Mouse (Mus musculus) hindbrain, embryonic 12.5 days (tissue): ENCODE data around the gene Slc39a3. TPM values are rescaled to one million over a fixed set of nuclear protein-coding genes. Genes with fewer than 3 reads are reported as not detected.
"Not testable (repeated sequence)": the region's sequence is repeated elsewhere in the genome, so short reads cannot be mapped to it uniquely, and the experiment has no call there.

Experiments used
- ATAC-seq: fragments of 200-750 bp; cut with Nextera tagmentation; 2 replicates; pipeline ENCODE4 v1.8.0; 2017; ENCODE audit warnings: moderate TSS enrichment; ENCODE audit not compliant: low FRiP score
- H3K27ac ChIP-seq: fragments of 300-500 bp; sonication (generic); 2 replicates; pipeline ENCODE4 v1.5.1; 2016; ENCODE audit warnings: mild to moderate bottlenecking
- H3K27me3 ChIP-seq: fragments of 300-500 bp; sonication (generic); 2 replicates; pipeline ENCODE4 v1.6.1; 2016; ENCODE audit warnings: mild to moderate bottlenecking
- H3K36me3 ChIP-seq: fragments of 300-500 bp; sonication (generic); 2 replicates; pipeline ENCODE4 v1.6.1; 2016; ENCODE audit warnings: mild to moderate bottlenecking
- H3K4me1 ChIP-seq: fragments of 300-500 bp; sonication (generic); 2 replicates; pipeline ENCODE4 v1.6.1; 2016
- H3K4me2 ChIP-seq: fragments of 300-500 bp; sonication (generic); replicated peaks from 2 replicates; pipeline ENCODE4 v1.6.1; 2016; ENCODE audit warnings: mild to moderate bottlenecking
- H3K4me3 ChIP-seq: fragments of 300-500 bp; sonication (generic); 2 replicates; pipeline ENCODE4 v1.5.1; 2016; ENCODE audit warnings: mild to moderate bottlenecking
- H3K9ac ChIP-seq: fragments of 300-500 bp; sonication (generic); 2 replicates; pipeline ENCODE4 v1.6.1; 2016; ENCODE audit warnings: mild to moderate bottlenecking, moderate library complexity
- H3K9me3 ChIP-seq: fragments of 300-500 bp; sonication (generic); replicated peaks from 2 replicates; pipeline ENCODE4 v1.6.1; 2016; ENCODE audit warnings: mild to moderate bottlenecking
- WGBS: fragments of 180-500 bp; shearing (Covaris S2); methylation state at CpG from one replicate; pipeline ENCODE4 v1.1.7; 2016; 5-methylcytosine and 5-hydroxymethylcytosine counted together
- polyA plus RNA-seq: library from polyadenylated mRNA; unstranded; fragments of >200 nt; fragmentation: Nextera tagmentation; extraction: Ambion mirVana; gene quantifications from 2 replicates; pipeline ENCODE4 v1.2.1, GENCODE M21; 2016

The Slc39a3 gene
- polyA plus RNA-seq, 1 experiment from 2014 or later, result 37.0 TPM

DNA sequence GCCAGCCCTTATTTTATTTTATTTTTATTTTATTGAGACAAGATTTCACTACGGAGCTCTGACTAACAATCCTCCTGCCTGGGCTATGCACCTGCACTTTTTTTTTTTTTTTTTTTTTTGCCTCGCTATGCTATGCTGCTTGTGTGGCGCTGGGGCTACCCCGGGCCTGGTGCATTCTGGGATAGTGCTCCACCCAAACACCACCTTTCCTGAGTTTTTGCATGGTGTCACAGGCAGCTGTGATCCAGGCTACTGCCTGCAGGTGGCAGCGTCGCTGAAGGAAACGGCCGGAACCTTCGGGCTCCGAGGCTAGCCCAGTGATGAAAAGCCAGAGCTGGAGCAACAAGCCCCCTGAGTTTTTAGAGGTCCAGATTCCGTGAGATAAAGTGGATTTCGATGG lies 38.4 kb downstream of the Slc39a3 start:
- no peak overlapping the region for H3K4me2 ChIP-seq
- no peak overlapping the region for H3K9ac ChIP-seq
- no peaks in the 10 kb centered on the region for H3K9me3 ChIP-seq
- 17% methylated on average over 12 of the region's 12 CpGs for WGBS
- H3K27me3 ChIP-seq, result peaks cover 14% of the 10 kb centered on the region; the same call in 1 of the 2 replicates
- H3K4me1 ChIP-seq, result peaks cover 15% of the 10 kb centered on the region
- ATAC-seq, result no peak
- H3K4me3 ChIP-seq, result no peak overlapping the region
- H3K36me3 ChIP-seq, result no peaks in the 10 kb centered on the region
- no peak overlapping the region for H3K27ac ChIP-seq

DNA sequence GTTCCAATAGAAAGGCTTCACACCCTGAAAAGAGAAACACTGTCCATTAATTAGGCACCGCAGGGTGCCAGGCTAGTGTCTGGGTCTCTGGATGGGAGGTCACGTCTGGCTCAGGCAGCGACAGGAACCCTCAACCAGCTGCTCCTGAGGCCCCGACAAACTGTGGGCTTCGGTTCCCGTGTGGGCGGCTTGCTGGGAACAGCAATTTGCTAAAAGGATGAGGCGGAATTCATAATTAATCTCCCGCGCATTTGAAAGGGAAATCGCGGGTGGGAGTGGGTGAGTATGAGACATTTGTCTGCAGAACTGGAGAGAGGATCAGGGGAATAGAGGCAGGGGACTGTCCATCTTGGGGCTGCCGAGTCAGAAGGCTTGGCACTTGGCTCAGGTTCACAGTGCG lies 39.2 kb downstream of the Slc39a3 start:
- Histone ChIP-seq H3K4me3 (no peak overlapping the region), H3K9ac (no peak overlapping the region; the same call in 1 of the 2 replicates), H3K4me1 (peaks cover 15% of the 10 kb centered on the region), H3K36me3 (no peaks in the 10 kb centered on the region), H3K27me3 (peaks cover 20% of the 10 kb centered on the region; the same call in 1 of the 2 replicates), H3K9me3 (no peaks in the 10 kb centered on the region), H3K4me2 (no peak overlapping the region), H3K27ac (no peak overlapping the region)
- 40% methylated on average over 14 of the region's 14 CpGs for WGBS
- ATAC-seq, result no peak

- no peak overlapping the region for H3K4me2 ChIP-seq
- no peaks in the 10 kb centered on the region for H3K9me3 ChIP-seq
- H3K27me3 ChIP-seq, result peaks cover 27% of the 10 kb centered on the region
- WGBS, result 85% methylated on average over 8 of the region's 8 CpGs
- ATAC-seq, result no peak
- H3K9ac ChIP-seq, result no peak overlapping the region
- no peaks in the 10 kb centered on the region for H3K36me3 ChIP-seq
- peaks cover 15% of the 10 kb centered on the region for H3K4me1 ChIP-seq
- H3K4me3 ChIP-seq, result no peak overlapping the region
- H3K27ac ChIP-seq, result no peak overlapping the region
Observed at GRCm38 (mm10) chr10:80997332-80997731, 39.9 kb downstream of the Slc39a3 start.

- Histone ChIP-seq H3K9ac (no peak overlapping the region), H3K4me3 (no peak overlapping the region), H3K27me3 (peaks cover 27% of the 10 kb centered on the region), H3K9me3 (no peaks in the 10 kb centered on the region), H3K36me3 (no peaks in the 10 kb centered on the region), H3K4me1 (peaks cover 14% of the 10 kb centered on the region), H3K27ac (no peak overlapping the region), H3K4me2 (no peak overlapping the region)
- ATAC-seq, result no peak
- 91% methylated on average over 8 of the region's 8 CpGs for WGBS
Observed at GRCm38 (mm10) chr10:80996501-80996900, 40.7 kb downstream of the Slc39a3 start.

DNA sequence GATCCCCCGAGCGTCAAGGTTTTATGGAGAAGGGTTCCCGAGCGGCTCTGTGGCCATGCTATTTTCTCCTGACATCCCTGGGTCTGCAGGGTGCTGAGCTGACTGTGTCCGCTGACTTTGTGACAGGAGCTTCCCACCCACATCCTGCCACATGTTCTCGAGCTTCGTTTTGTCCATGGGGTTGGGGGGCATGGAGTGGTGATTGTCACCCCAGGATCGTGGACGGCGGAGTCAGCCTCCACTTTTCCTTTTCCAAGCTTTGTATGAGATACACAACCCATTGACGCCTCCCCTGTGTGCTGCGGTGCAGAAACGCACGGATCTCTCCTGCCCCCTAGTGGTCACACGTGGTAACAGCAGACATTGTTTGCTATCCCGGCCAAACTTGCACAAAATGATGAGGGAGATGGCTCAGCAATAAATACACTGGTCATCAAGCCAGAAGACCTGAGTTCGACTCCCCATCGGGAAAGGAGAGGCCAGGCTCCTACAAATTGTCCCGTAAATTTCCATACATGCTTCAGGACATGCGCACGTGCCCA lies 42.1 kb downstream of the Slc39a3 start:
- Histone ChIP-seq H3K4me3 (no peak overlapping the region), H3K4me2 (no peak overlapping the region), H3K9ac (no peak overlapping the region), H3K36me3 (no peaks in the 10 kb centered on the region), H3K27me3 (peaks cover 24% of the 10 kb centered on the region), H3K27ac (no peak overlapping the region), H3K9me3 (no peaks in the 10 kb centered on the region), H3K4me1 (peaks cover 4% of the 10 kb centered on the region; the same call in 1 of the 2 replicates)
- WGBS, result 11% methylated on average over 21 of the region's 21 CpGs
- ATAC-seq, result 0 out of 2 replicates have a peak, but pooled peaks have one; percentile 27

DNA sequence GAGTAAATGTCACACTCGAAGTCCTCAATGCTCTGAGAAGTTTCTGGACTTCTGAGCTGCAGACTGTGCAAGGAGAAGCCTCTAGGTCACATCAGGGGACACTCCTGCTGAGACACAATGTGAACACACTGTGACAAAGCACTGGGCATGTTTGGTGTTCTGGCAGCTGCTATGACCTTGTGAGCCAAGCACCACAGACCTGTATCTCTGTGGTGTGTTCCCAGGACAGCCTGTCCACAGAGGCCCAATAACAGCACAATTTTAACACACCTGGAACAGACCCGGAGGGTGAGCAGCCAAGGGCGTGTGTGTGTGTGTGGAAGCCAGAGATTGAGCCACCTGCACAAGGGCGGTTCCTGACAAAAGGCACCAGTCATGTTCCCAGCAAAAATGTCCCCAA lies 42.6 kb downstream of the Slc39a3 start:
- H3K9ac ChIP-seq, result no peak overlapping the region
- H3K4me3 ChIP-seq, result no peak overlapping the region
- H3K4me1 ChIP-seq, result peaks cover 4% of the 10 kb centered on the region; the same call in 1 of the 2 replicates
- no peaks in the 10 kb centered on the region for H3K36me3 ChIP-seq
- H3K27me3 ChIP-seq, result peaks cover 24% of the 10 kb centered on the region
- no peak for ATAC-seq
- WGBS, result 65% methylated on average over 4 of the region's 4 CpGs
- H3K27ac ChIP-seq, result no peak overlapping the region
- no peak overlapping the region for H3K4me2 ChIP-seq
- no peaks in the 10 kb centered on the region for H3K9me3 ChIP-seq

GRCm38 (mm10) chr10:80993276-80993675 lies 44.0 kb downstream of the Slc39a3 start:
- no peak overlapping the region for H3K9ac ChIP-seq
- no peaks in the 10 kb centered on the region for H3K9me3 ChIP-seq
- peaks cover 4% of the 10 kb centered on the region; the same call in 1 of the 2 replicates for H3K4me1 ChIP-seq
- H3K36me3 ChIP-seq, result no peaks in the 10 kb centered on the region
- WGBS, result 72% methylated on average over 5 of the region's 5 CpGs
- H3K4me3 ChIP-seq, result no peak overlapping the region
- ATAC-seq, result no peak
- H3K27me3 ChIP-seq, result peaks cover 33% of the 10 kb centered on the region
- no peak overlapping the region for H3K27ac ChIP-seq
- no peak overlapping the region for H3K4me2 ChIP-seq

DNA sequence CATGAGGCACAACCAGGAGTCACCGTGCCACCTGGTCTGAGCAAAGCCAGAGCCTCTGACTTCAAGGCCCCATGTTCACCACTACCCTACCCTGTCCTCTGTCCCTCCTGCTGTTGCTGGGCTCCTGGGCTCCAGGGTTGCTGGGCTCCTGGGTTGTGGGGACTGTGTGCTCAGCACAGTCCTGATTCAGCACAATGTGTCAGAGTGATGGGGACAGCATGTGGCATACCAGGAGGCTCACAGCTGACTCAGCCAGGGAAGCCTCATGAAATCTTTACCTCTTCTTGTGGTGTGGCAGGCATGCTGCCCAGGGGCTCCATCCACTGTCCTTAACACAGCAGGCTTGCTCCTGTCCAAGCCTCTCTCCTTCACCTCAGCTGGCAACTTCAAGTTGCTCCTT lies 45.3 kb downstream of the Slc39a3 start:
- 71% methylated on average over 1 of the region's 1 CpGs for WGBS
- no peak overlapping the region for H3K4me3 ChIP-seq
- ATAC-seq, result no peak
- peaks cover 42% of the 10 kb centered on the region for H3K27me3 ChIP-seq
- no peak overlapping the region for H3K27ac ChIP-seq
- H3K4me2 ChIP-seq, result no peak overlapping the region
- H3K9ac ChIP-seq, result no peak overlapping the region
- no peaks in the 10 kb centered on the region for H3K36me3 ChIP-seq
- H3K9me3 ChIP-seq, result no peaks in the 10 kb centered on the region
- H3K4me1 ChIP-seq, result peaks cover 4% of the 10 kb centered on the region; the same call in 1 of the 2 replicates

DNA sequence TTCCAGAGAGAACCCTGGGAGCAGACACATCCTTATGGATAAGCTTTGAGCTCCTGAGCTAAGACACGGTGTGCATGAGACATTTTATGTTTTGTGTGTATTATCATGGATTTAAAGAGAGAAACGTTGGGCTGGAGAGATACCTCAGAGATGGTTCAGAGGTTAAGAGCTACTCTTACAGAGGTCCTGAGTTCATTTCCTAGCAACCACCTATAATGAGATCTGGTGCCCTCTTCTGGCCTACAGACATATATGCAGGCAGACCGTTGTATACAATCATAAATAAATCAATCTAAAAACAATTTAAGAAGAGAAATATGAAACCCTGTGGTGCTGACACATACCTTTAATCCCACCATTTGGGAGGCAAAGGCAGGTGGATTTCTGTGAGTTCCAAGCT lies 46.2 kb downstream of the Slc39a3 start:
- Histone ChIP-seq H3K4me2 (no peak overlapping the region), H3K27ac (no peak overlapping the region), H3K4me1 (peaks cover 7% of the 10 kb centered on the region; the same call in 1 of the 2 replicates), H3K27me3 (peaks cover 51% of the 10 kb centered on the region), H3K9ac (no peak overlapping the region), H3K4me3 (no peak overlapping the region), H3K9me3 (no peaks in the 10 kb centered on the region), H3K36me3 (no peaks in the 10 kb centered on the region)
- no peak for ATAC-seq
- WGBS, result 11% methylated on average over 3 of the region's 3 CpGs

- no peaks in the 10 kb centered on the region for H3K9me3 ChIP-seq
- peaks cover 57% of the 10 kb centered on the region for H3K27me3 ChIP-seq
- peaks cover 12% of the 10 kb centered on the region for H3K4me1 ChIP-seq
- WGBS, result 73% methylated on average over 7 of the region's 7 CpGs
- H3K4me2 ChIP-seq, result no peak overlapping the region
- ATAC-seq, result no peak
- no peak overlapping the region for H3K4me3 ChIP-seq
- H3K27ac ChIP-seq, result no peak overlapping the region
- no peaks in the 10 kb centered on the region for H3K36me3 ChIP-seq
- H3K9ac ChIP-seq, result no peak overlapping the region
Observed at GRCm38 (mm10) chr10:80990406-80990805, 46.8 kb downstream of the Slc39a3 start.

GRCm38 (mm10) chr10:80989854-80990253 lies 47.4 kb downstream of the Slc39a3 start:
- H3K4me3 ChIP-seq, ATAC-seq, H3K9ac ChIP-seq, H3K27ac ChIP-seq, H3K36me3 ChIP-seq, H3K4me2 ChIP-seq, H3K9me3 ChIP-seq: not testable (repeated sequence)
- H3K4me1 ChIP-seq, result peaks cover 16% of the 10 kb centered on the region
- WGBS, result 67% methylated on average over 4 of the region's 4 CpGs
- H3K27me3 ChIP-seq, result peaks cover 60% of the 10 kb centered on the region

DNA sequence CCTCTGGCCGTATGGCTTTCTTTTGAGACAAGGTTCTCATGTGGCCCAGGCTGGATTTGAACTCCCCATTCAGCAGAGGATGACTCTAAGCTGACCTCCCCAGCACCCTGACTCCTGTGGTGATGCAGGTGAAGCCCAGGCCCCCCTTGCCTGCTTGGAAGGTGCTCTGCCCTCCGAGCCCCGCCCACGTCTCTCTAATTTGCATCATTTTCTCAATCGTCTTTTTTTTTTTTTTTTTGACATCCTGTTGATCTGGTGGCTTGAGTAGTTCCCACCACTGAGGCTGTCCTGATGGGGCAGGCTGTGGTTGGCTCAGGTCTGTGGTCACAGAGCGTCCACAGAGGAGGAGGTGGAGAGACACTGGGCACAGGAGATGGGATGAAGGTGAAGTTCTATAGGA lies 47.8 kb downstream of the Slc39a3 start:
- 76% methylated on average over 6 of the region's 6 CpGs for WGBS

GRCm38 (mm10) chr10:80987709-80988441 lies 49.4 kb downstream of the Slc39a3 start:
- Histone ChIP-seq H3K36me3 (no peaks in the 10 kb centered on the region), H3K4me3 (no peak overlapping the region), H3K9me3 (no peaks in the 10 kb centered on the region), H3K4me2 (no peak overlapping the region), H3K27ac (no peak overlapping the region), H3K27me3 (peaks cover 60% of the 10 kb centered on the region), H3K9ac (no peak overlapping the region), H3K4me1 (peaks cover 16% of the 10 kb centered on the region)
- WGBS, result 12% methylated on average over 10 of the region's 10 CpGs
- ATAC-seq, result peak; percentile 80

More for the DNA sequence above, 47.8 kb downstream of the Slc39a3 start:
- no peak for ATAC-seq
- H3K27me3 ChIP-seq, result peaks cover 60% of the 10 kb centered on the region
- H3K4me3 ChIP-seq, result no peak overlapping the region
- no peaks in the 10 kb centered on the region for H3K36me3 ChIP-seq
- H3K4me2 ChIP-seq, result no peak overlapping the region
- no peak overlapping the region for H3K9ac ChIP-seq
- no peaks in the 10 kb centered on the region for H3K9me3 ChIP-seq
- H3K4me1 ChIP-seq, result peaks cover 16% of the 10 kb centered on the region
- no peak overlapping the region for H3K27ac ChIP-seq
